Mouse (Mus musculus) kidney, adult 11 months (tissue): ENCODE data around the gene Fam149a.

Experiments
- DNase-seq: peaks from one replicate; pipeline ENCODE4 v3.0.0; 2022

The Fam149a gene

DNA sequence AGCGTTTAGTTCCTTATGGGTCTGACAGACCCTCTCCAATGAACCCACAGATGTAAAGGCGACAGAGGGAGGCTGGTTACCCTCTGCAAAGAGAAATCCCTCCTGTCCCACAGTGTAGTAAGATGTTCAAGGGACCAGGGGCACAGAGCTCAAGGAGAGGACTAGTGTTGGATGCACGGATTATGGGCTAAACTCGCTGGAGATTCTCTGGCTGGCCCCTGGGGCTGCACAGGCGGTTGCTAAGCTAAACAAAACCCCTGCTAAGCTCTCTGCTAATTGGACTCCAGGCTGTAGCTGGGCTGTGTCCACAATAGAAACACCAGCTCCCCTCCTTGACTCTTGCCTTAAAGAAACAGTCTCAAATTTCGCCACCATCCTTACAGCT is at the start of gene Fam149a:
Fam149a (minus strand) TSS at position 329 of the 385 bp plus-strand sequence.
- DNase-seq = no peak

DNA sequence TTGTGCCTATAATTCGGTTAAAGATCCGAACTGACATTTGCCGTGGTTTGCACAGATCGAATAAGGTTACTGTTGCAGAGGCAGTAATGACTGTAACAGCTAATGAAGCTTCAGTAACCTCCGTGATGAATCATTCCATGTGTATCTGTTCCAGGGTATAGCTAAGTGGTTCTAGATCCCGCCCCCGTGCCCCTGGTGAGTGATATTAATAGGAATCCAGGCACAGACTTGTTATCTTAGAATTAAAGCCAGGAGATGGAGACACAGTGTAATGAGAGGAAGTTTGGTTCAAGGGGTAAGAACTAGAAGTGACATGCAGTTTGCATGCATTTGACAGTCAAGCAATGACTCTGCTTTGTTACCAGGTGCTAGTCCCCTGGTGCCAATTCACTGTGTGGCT is 38.1 kb upstream of the Fam149a start:
- DNase-seq = no peak

DNA sequence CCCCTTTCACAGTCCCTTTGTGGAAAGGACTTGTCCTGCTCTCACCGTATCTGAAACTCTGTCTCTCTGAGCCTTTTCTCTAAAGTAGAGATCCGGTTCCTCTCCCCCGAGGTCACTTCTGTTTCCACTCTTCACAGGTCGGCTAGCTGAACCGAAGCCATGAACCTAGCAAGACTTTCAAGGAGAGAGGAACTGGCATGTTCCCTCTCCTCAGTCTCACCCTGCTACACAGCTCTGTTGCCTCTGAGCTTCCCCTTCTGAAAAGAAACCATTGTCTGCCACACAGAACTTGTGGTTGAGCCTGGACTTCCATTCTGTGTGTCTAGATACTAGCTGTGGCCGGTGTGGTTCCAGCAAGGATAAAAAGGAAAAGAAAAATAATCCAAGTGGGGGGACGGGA is 32.9 kb upstream of the Fam149a start:
- DNase-seq = no peak

DNA sequence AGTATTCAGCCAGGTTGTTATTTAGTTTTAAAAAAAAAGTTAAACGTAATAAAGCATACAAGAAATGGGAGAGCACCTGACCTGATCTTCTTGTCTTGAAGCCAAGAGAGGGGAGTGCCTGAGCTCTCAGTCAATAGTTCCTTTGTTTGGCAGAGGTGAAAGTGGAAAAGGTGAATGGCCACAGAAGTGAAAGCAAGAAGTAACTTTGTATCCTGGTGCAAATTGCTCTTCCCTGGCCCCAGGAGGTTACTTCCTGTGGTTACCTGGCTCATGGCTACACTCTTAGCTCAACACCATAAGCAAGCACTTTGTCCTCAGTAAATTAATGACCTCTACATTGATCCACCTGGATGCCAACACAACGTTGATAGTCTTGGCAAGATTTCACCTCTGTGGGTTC is 28.8 kb upstream of the Fam149a start, which contains the start of gene Tlr3:
Tlr3 (minus strand) TSS at position 199 of the 400 bp plus-strand sequence.
- peak; percentile 31 for DNase-seq

DNA sequence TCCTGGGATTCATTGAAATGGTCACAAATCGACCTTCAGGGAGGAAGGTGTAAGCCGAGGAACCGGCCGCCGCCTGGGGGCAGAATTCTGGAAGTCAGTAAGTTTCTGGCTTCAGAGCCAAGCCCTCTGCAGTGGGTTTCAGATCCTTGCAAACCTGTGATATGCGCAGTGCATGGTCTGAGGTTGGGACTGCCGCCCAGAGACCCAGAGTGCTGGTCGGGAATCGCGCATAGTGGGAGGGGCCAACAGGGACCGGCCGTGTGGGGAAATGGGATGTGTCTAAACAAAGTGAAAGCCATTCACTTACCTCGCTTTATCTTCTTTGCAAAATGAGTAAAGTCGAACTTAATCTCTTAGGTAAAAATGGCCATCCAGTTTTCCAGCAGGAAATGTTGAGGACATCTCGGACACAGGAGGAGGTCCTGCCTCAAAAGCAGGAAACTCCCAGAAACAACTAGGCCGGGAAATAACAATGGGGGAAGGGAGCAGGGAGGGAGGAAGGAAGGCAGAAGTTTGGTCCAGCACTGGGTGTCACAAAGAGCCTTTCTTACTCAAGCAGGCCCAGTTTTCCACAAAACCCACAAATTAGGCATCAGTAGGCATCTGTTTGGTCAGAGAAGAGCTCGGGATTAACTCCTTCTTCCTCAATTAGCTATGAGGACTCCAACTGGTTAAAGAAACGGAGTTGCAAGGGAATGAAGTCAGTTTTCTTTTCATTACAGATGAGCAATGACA is 28.2 kb upstream of the Fam149a start:
- DNase-seq = peak; percentile 75

DNA sequence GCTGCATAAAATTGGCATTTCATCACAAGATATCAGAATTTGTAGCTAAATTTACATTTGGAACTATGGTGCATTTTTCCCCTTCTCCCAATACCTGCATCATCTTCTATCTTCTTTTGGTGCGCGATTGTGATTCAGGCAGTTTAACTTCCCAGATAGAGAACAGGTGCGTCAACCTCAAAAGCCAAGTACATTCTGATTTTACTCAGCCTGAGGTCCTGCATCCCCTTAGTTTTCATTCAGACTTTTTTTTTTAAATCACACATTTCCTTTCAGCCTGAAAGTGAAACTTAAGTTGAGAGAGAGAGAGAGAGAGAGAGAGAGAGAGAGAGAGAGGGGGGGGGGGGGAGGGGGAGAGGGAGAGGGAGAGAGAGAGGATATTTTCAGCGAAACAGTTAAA is 27.6 kb upstream of the Fam149a start:
- no peak for DNase-seq

DNA sequence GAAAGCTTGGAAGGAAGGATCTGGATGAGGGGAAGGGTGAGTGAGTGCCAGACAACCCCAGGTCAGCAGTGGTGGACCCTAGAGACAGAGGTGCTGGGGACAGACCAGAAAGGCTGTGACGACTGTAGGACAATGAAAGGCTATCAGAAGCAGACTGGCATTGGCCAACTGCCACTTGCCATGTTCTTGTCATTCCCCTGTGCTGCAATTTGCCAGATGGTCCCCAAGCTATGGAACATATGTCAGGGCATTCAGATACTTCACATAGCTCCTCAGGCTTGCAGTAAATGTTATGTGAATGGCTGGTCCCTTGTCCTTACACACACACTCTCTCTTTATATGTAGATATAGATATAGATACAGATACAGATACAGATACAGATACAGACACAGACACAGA is 1.2 kb upstream of the Fam149a start:
- no peak for DNase-seq

DNA sequence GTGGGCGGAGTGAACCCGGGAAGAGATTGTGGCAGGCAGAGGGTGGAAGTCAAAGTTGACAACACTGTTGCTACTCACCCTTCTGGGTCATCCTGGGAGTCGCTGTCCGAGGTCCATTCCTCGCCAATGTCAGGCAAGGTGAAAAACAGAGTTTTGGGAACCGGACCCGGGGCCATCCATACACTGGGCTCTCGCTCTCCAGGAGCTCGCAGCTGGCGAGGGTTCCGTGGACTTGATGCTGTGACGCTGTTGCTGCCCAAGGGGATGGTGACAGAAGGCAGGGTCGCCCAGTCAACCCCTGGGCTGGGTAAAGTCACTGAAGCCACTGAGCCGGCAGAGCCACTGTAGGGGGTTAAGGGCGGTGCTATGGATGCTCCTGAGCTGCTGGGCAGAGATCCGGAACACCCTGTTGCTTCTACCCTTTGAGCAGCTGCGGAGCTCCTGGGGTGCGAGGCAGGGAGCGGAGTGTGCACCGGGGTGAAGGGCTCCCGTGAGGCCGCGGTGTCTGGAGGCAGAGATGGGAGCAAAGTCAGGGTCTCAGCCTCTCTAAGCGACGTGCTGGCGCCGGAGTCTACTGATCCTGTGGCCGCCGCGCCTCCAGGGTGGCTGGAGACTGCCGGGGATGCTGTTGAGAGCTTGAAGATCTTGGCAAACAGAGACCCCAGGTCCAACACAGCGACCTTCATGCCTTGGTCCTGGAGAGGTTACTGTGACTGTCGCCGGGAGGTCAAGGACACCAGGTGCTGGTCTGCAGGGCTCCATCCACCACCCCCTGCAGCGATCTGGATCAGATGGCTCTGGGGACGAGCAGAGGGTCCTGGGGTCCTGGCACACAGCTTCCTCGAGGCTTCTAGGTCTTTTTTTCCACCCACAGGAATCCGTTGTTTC is 772 bp downstream of the Fam149a start:
- DNase-seq = no peak

DNA sequence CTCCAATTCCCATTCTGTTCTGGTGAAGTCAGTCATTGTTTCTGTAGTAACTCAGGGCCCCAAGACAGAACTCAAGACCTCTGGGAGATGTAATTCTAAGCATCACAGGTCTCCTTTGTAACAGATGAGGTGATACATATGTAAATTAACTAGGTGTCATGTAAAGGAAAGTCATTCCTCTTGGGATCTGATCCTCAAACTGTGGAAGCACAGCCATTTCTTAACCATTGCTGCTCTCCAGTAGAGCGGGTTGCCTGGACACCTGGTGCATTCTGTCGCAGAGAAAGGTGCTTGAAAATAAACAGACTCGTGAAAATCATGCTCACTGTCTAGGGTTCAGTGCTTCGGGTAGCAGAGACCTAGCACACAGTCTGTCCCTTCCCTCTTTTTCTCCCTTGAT is 1.5 kb downstream of the Fam149a start:
- DNase-seq = no peak

DNA sequence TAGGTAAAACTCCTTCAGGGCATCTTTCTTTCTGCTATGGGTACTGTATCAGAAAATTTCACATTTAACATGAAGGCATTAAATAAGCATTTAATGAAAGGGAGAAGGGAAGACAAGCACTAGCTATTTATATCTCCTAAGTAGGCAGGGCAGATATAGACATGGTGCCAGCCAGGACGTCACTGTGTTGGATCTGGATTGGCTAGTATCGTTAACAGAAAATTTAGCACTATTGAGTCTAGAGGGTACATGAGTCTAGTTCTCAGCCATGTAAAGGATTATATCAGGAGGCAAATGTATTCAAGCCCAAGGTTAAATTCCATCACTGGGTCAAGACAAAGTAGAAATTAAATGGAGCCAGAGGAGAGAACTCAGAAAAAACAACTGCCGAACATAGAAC is 8.0 kb downstream of the Fam149a start:
- DNase-seq = no peak

DNA sequence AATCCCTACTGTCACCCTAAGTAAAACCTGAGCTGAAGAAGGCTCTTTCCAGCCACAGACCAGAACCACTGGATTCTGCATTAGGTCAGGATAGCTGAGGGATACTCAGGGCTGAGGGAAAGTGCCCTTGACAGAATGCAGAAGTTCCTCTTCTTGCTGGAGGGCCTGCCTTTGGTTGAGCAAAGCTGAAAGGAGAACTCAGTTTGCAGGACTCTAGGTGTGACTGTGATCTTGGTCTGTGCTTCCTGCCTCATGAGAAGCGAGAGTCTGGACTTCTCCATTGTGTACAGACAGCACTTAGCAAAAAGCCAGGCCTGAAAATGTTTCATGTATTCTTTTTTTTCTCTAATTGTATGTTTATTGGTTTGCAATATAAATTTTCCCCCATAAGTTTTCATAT is 14.9 kb downstream of the Fam149a start:
- no peak for DNase-seq

DNA sequence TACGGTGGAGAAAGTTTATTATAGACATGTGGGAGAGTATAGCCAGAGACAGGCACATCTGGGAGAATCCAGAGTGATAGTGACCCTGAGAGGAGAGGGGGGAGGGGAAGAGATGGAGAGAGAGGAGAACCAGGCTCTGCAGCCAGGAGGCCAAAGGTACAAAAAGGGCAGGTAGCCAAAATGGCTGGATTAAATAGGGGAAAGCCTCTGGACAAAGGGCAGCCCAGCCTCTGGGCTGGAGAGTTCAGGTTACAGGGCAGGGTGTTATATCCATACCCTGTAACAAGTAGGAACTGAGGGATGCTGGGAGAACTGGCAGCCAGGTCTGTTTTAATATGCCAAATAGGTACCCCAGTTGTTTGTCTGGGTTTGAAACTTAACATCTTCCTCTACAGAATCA is 18.9 kb downstream of the Fam149a start:
- DNase-seq = no peak

DNA sequence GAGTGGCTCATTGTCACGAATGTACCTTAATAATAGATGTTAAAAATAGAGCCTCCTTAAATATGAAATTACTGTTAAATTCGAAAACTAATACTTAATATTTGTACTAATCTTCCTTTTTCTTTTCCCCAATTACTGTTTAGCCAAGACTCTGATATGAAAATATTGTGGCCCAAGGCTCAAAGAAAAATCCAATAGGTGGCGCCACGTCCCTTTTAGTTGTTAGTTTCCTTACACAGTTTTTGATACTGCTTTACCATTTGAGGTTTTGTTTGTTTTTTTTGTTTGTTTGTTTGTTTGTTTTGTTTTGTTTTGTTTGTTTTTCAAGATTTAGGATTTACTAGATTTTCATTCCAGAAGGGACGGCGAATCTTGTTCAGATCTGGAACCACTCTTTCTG is 19.8 kb downstream of the Fam149a start:
- no peak for DNase-seq

DNA sequence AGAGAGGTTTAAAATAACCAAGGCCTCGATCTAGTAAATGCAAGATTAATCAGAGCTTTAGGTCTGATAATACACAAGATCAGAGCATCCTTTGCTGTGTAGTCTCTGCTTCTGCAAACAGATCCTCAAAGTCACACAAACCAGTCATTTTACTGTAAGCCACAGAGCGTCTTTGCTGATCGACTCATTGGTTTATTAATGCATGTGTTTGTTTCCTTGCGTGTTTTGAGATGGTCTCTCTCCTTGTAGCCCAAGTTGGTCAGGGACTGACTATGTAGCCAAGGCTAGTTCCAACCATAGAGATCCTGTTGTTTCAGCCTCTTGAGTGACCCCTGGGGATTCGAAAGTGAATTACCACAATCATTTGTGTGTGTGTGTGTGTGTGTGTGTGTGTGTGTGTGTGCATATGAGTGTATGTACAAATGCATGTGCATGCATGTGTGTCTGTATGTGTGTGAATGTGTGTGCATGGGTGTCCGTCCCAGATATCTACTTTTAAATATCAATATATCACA is 22.9 kb downstream of the Fam149a start:
- no peak for DNase-seq

DNA sequence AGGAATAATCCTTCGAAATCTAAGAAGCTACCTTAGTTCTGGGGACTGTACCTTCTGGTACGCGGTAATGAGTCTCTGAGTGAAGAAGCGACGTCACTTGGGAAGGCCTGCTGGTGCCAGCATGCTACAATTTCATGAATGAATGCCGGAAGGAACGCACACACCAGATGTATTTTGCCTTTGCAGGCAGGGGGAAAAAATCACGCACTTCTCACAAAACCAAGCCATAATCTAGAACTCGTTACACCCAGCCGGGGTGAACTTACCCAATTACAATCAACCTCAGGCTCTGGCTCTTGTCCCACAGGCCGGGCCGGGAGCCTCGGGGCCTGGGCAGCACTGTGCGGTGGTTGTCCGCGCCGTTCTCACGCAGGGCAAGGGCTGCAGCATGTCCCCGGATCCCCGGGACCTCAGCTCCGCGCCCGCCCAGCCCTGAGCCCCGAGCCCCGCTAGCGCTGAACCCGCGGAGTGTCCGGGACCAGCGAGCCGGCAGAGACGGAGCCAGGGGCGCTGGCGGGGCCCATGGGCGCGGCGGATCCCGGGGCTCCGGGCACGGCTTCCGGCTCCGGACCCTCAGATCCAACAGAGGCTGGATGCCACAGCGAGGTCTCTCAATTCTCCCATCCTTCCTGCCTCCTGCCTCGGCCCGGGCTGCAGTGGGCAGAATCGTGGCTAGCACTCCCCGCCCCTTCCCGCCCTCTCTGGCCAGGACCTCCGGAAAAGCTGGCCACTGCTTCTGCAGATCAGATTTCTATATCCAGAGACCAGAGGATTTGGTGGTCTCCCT is 23.8 kb downstream of the Fam149a start:
- DNase-seq = peak; percentile 33

DNA sequence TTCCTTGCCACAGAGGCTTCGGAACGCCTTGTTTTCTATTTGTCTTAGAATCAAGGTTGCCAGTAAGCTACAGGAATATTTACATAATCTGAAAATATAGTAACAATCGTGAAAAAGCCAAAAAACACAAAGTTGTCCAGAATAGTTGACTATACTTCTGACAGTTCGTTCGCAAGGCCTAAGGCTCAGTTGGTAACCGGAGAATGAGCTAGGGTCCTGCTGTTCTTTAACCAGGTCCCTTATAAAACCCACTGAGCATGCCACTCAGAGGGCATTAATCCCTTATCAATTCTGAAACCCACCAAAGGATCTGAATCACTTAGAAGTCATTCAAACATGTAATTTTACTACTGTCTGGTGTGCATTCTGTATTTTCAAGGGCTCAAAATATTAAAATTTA is 26.3 kb downstream of the Fam149a start:
- DNase-seq = no peak

DNA sequence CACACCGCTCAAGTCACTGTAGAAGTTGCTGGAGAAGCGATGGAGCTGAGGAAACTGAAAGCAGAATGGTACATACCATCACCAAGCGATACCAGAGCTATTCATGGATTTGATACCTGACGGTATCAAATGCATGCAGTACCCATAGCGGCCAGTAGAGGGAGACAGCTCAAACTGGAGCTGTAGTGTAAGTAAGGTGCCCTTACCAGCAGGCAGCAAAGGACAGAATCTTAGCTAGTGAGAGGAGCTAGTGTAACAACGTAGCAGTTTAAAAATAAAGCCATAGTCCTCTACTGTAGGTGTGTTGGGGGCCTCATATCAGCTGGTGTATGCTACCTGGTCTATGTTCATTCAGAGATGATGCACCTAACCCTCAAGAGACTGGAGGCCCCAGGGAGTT is 37.1 kb downstream of the Fam149a start:
- DNase-seq = peak; percentile 58

DNA sequence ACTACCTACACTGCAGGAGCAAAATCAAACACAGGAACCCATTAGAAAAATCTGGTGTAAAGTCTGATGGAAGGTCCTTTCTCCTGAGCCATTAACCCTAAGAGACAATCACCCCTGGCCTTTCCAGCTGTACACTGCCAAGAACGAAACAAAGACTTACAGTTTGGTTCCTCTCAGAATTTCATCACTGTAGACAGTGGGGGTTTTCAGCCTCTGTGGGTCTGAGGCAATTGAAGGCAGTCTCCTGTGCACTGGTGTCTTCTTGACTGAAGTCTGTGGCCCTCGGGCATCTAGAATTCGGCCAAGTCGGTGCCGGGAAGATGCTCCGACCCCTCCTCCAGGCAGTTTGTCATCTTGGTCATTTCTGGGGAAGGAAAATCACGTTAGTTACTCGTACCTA is 37.8 kb downstream of the Fam149a start:
- DNase-seq = no peak

DNA sequence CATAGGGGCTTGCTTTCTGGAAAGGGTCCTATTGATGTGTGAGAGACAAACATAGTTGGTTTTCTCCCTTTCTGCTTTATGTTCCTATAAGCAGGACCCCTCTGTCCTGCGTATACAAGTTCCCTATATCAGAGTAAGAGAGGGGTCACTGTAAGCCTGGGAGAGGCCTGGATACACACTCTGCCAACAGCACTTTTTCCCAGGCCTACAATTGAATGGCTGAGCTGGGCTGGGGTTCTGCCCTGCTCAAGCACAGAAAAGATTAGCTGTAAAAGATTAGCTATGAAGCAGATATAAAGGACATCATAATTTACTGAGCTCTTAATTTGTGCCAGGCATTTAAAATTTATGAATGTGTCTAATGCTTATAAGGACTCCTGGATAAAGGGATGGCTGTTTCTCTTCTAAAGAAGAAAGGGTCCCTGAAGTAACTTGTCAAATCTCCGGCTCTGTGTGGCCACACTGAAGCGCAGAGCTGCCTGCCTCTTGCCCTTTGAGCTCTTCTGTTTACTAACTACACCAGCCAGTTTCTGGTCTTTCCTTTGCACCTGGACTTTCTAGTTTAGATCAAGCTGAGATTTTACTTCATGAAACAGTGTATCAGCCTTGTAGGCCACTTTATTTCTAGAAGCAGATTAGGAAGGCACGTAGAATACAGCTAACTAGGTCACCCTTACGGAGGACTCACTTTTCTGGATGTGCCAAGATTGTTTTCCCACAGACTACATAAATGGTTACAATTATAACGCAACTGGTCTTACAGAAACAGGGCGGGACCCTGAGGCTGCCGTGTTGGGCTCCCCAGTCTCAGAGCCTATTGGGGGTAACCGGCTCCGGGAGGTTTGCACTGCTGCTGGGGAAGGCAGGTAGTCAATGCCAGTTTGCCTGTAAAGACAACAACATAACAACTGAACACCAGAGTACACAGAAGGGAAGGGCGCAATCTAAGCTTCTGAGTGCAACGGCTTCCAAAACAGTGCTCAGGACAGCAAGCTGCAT is 40.2 kb downstream of the Fam149a start:
- no peak for DNase-seq

DNA sequence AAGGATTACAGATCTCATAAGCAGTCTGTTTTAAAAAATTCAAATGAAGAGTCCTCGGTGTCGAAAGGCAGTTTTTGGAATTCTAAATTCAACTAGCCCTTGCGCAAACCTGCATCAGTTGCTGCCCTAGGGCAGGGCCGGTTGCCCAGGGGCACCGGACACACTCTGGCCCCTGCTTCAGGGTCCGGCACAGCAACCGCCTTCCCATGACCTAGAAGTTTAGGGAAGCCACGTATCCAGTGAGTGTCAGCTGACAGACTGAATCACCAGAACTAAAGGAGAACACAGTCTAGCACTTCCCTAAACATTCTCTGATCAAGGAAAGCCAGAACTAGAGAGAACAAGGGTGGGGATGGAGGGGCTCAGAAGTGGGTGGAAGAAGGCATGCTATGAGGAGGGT is 48.6 kb downstream of the Fam149a start:
- no peak for DNase-seq

DNA sequence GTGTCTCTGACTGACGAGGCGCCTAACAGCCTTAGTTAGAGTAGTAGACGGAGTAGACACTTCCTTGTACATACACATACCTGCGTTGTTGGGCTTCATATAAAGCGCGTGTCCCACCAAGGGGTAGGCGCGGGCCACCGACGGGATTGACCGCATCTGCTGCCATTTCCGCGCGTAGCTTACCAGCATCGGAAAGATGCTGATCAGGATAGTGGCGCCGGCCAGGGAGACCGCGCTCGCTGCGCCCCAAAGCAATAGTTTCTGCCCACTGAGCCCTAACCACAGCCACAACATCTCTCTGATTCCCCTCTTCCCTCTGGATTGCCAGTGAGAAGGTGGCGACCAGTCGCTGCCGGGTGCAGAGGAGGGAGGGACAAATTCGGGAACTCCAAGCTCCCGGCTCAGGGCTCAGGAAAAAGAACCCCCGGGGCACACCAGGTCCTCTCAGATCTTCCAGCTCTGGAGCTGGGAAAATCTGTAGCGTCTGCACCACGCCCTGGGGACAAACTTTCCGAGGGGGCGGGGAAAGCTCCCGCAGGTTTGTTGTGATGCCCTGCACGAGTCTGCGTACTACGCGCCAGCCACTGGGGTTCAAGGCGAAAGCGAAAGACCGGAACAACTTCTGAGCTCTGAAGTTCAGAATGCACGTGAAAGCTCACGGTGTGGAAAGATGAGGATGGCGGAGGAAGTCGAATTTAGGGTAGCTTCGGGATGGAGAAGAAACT is 49.2 kb downstream of the Fam149a start, which contains the start of gene Cyp4v3:
Cyp4v3 (minus strand) TSS at position 532 of the 725 bp plus-strand sequence.
- peak; percentile 64 for DNase-seq
